Mouse (Mus musculus) heart, embryonic 12.5 days (tissue): ENCODE results near the gene Sh2d4b. TPM values are rescaled to one million over a fixed set of nuclear protein-coding genes. Genes with fewer than 3 reads are reported as not detected.
A peak's percentile ranks its signal among the peaks of the same experiment; 100 is the strongest.

Source experiments
- ATAC-seq: fragments of 200-750 bp; cut with Nextera tagmentation; 2 replicates; pipeline ENCODE4 v1.8.0; 2017; ENCODE audit warnings: moderate TSS enrichment, moderate library complexity; ENCODE audit not compliant: insufficient number of reproducible peaks, low FRiP score
- H3K27ac ChIP-seq: fragments of 300-500 bp; sonication (generic); 2 replicates; pipeline ENCODE4 v1.5.1; 2016; ENCODE audit warnings: mild to moderate bottlenecking, moderate library complexity; ENCODE audit not compliant: poor library complexity, severe bottlenecking
- H3K27me3 ChIP-seq: fragments of 300-500 bp; sonication (generic); replicated peaks from 2 replicates; pipeline ENCODE4 v1.6.1; 2016; ENCODE audit warnings: mild to moderate bottlenecking, moderate library complexity
- H3K36me3 ChIP-seq: fragments of 300-500 bp; sonication (generic); 2 replicates; pipeline ENCODE4 v1.6.1; 2016; ENCODE audit warnings: mild to moderate bottlenecking, moderate library complexity
- H3K4me1 ChIP-seq: fragments of 300-500 bp; sonication (generic); replicated peaks from 2 replicates; pipeline ENCODE4 v1.6.1; 2016; ENCODE audit warnings: mild to moderate bottlenecking
- H3K4me2 ChIP-seq: fragments of 300-500 bp; sonication (generic); 2 replicates; pipeline ENCODE4 v1.6.1; 2016; ENCODE audit warnings: mild to moderate bottlenecking, moderate library complexity
- H3K4me3 ChIP-seq: fragments of 300-500 bp; sonication (generic); 2 replicates; pipeline ENCODE4 v1.5.1; 2016; ENCODE audit warnings: mild to moderate bottlenecking
- H3K9ac ChIP-seq: fragments of 300-500 bp; sonication (generic); 2 replicates; pipeline ENCODE4 v1.6.1; 2016; ENCODE audit warnings: mild to moderate bottlenecking, moderate library complexity
- H3K9me3 ChIP-seq: fragments of 300-500 bp; sonication (generic); replicated peaks from 2 replicates; pipeline ENCODE4 v1.6.1; 2016; ENCODE audit warnings: mild to moderate bottlenecking, moderate library complexity
- WGBS: fragments of 180-500 bp; shearing (Covaris S2); methylation state at CpG from one replicate; pipeline ENCODE4 v1.1.7; 2016; 5-methylcytosine and 5-hydroxymethylcytosine counted together
- polyA plus RNA-seq: library from polyadenylated mRNA; unstranded; fragments of >200 nt; fragmentation: Nextera tagmentation; extraction: Ambion mirVana; gene quantifications from 2 replicates; pipeline ENCODE4 v1.2.1, GENCODE M21; 2016

Sh2d4b gene
- polyA plus RNA-seq, 1 experiment from 2014 or later, result 0.50 TPM

DNA sequence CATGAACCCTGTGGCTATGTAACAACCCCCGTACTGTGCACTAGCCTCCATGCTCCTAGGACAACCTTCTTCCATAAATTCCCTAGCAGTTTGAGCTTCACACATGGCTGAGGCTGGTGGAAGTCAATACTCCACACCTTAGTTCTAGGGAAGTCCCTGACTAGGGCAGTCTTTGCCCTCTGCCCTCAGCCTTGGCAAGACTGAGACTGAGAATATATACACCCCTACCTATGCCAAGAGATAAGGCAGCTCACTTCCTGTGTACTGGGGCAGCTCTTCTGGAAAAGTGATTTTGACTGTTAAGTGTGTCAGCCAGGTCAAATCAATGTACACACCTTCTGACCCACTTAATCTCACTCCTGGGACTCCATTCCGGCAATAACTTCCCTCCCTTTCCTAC is 34.0 kb upstream of the Sh2d4b start:
- Histone ChIP-seq H3K27ac (0 out of 2 replicates have a peak overlapping the region, but pooled peaks have one; percentile 16), H3K36me3 (no peaks in the 10 kb centered on the region), H3K9ac (no peak overlapping the region), H3K4me3 (no peak overlapping the region), H3K27me3 (no peaks in the 10 kb centered on the region), H3K9me3 (no peaks in the 10 kb centered on the region), H3K4me2 (no peak overlapping the region), H3K4me1 (peaks cover 59% of the 10 kb centered on the region)
- 66% methylated on average over 2 of the region's 2 CpGs for WGBS
- ATAC-seq, result peak; percentile 31; the same call in 1 of the 2 replicates

DNA sequence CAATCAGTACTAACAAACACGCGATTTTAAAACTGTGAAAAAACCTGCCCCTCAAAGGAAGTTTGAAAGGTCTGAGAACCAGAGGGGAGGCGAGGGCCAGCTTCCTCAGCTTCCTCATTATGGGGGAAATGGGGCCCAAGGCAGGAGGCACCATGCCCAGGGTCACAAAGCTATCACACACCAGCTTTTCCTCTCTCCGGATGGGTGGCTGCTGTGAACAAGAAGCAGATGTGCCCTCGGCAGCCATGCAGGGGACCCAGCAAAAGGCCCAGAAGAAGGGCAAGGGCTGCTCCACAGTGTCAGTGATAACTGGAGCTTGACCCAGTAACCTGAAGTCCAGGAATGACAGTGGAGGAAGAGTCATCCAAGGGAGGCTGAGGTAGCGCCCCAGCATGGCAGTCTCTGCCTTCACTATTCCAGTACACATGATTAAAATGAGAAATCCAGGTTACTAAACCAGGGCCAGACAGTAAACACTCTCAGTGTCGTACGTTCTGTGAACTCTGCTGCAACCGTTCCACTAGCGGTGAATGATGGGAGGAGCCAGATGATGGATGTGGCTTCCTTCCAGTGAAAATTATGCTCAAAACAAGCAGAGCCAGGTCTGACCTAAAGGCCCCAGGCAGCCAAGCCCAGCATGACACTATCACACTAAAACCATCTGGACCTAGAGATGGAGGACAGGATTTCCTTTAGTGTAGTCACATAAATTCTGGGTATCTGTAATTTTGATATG is 31.5 kb upstream of the Sh2d4b start:
- Histone ChIP-seq H3K27me3 (no peaks in the 10 kb centered on the region), H3K9ac (no peak overlapping the region), H3K9me3 (no peaks in the 10 kb centered on the region), H3K27ac (0 out of 2 replicates have a peak overlapping the region, but pooled peaks have one; percentile 17), H3K4me2 (no peak overlapping the region), H3K36me3 (no peaks in the 10 kb centered on the region), H3K4me1 (peaks cover 44% of the 10 kb centered on the region), H3K4me3 (no peak overlapping the region)
- 44% methylated on average over 10 of the region's 10 CpGs for WGBS
- 0 out of 2 replicates have a peak, but pooled peaks have one; percentile 15 for ATAC-seq

DNA sequence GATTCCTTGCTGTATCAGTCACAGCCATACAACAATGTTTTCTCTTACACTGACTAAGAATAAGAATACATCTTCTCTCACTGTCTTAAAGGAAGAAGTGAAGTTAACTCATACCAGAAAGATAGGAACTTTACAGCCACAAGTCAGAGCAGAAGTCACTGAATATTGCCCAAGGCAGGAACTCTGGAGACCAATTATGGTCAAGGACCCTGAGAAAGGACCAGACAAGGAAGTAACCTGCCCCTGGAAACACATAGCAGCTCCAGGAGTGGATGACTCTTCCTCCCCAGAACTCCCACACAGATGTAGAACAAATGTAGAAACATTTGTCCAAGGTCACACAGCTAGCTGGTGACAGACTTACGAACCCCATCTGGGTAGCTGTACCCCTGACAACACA is 28.2 kb upstream of the Sh2d4b start:
- no peak overlapping the region for H3K4me3 ChIP-seq
- no peak overlapping the region for H3K27ac ChIP-seq
- H3K4me1 ChIP-seq, result peaks cover 36% of the 10 kb centered on the region
- H3K4me2 ChIP-seq, result no peak overlapping the region
- H3K36me3 ChIP-seq, result no peaks in the 10 kb centered on the region
- 88% methylated on average over 1 of the region's 1 CpGs for WGBS
- H3K9ac ChIP-seq, result no peak overlapping the region
- no peak for ATAC-seq
- H3K27me3 ChIP-seq, result no peaks in the 10 kb centered on the region
- H3K9me3 ChIP-seq, result no peaks in the 10 kb centered on the region

- 79% methylated on average over 7 of the region's 7 CpGs for WGBS
- Histone ChIP-seq H3K4me1 (peaks cover 46% of the 10 kb centered on the region), H3K9me3 (no peaks in the 10 kb centered on the region), H3K4me2 (no peak overlapping the region), H3K27ac (no peak overlapping the region), H3K9ac (no peak overlapping the region), H3K27me3 (no peaks in the 10 kb centered on the region), H3K36me3 (peaks cover 12% of the 10 kb centered on the region), H3K4me3 (no peak overlapping the region)
- no peak for ATAC-seq
These were observed 26.5 kb upstream of the Sh2d4b start for GRCm38 (mm10) chr14:40919521-40919920.

DNA sequence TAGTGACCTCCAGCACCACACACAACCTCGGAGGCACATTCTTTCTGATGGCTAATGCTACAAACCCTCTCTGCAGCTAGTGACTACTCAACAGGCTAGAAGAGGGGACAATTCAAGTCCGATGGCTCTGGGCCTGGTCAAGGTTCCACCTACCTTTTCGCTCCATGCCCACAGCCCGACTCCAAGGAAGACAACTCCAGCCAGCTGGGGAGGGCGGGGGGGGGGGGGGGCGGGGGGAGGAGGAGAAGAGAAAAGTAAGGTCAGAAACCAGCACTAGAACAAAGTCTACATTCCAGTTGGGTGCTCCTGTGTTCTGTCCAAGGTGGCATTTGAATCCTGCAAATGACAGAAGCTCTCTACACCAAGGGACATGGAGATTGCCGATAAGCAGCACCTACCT is 25.4 kb upstream of the Sh2d4b start:
- Histone ChIP-seq H3K27ac (no peak overlapping the region), H3K4me2 (no peak overlapping the region), H3K4me3 (no peak overlapping the region), H3K9me3 (no peaks in the 10 kb centered on the region), H3K9ac (no peak overlapping the region), H3K4me1 (peaks cover 49% of the 10 kb centered on the region), H3K27me3 (no peaks in the 10 kb centered on the region), H3K36me3 (peaks cover 22% of the 10 kb centered on the region)
- 58% methylated on average over 5 of the region's 7 CpGs for WGBS
- no peak for ATAC-seq

GRCm38 (mm10) chr14:40917632-40918031 is 24.6 kb upstream of the Sh2d4b start:
- H3K4me3 ChIP-seq, result no peak overlapping the region
- H3K4me2 ChIP-seq, result no peak overlapping the region
- no peak overlapping the region for H3K9ac ChIP-seq
- WGBS, result 0% methylated on average over 1 of the region's 1 CpGs
- H3K9me3 ChIP-seq, result no peaks in the 10 kb centered on the region
- no peak overlapping the region for H3K27ac ChIP-seq
- H3K27me3 ChIP-seq, result no peaks in the 10 kb centered on the region
- no peak for ATAC-seq
- H3K36me3 ChIP-seq, result peaks cover 30% of the 10 kb centered on the region
- peaks cover 50% of the 10 kb centered on the region for H3K4me1 ChIP-seq

- H3K36me3 ChIP-seq, result peaks cover 34% of the 10 kb centered on the region
- no peak overlapping the region for H3K4me2 ChIP-seq
- peaks cover 49% of the 10 kb centered on the region for H3K4me1 ChIP-seq
- no peaks in the 10 kb centered on the region for H3K27me3 ChIP-seq
- H3K9me3 ChIP-seq, result no peaks in the 10 kb centered on the region
- H3K9ac ChIP-seq, result no peak overlapping the region
- WGBS, result 87% methylated on average over 15 of the region's 15 CpGs
- ATAC-seq, result no peak
- H3K4me3 ChIP-seq, result no peak overlapping the region
- H3K27ac ChIP-seq, result no peak overlapping the region
These were observed 23.6 kb upstream of the Sh2d4b start for GRCm38 (mm10) chr14:40916667-40917066.

DNA sequence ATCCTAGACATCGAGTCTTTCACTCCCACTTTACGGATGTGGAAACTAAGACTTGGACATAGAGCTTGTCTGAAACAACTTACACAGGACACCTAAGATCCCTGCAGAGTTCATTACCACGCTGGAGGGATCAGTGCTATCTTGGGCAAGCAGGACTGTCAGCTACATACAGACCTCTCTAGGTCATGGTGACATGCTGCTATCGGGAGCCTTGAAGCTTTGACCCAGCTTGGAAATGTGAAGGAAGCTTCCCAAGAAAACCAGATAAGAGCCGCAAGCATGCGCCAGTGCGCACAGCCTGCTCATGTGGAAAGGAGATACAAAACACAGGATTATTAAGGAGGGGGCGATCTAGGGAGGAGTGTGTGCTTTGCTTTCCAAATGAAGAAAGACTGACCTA is 22.8 kb upstream of the Sh2d4b start:
- peaks cover 44% of the 10 kb centered on the region for H3K4me1 ChIP-seq
- no peak overlapping the region for H3K9ac ChIP-seq
- H3K9me3 ChIP-seq, result no peaks in the 10 kb centered on the region
- WGBS, result 43% methylated on average over 8 of the region's 8 CpGs
- H3K36me3 ChIP-seq, result peaks cover 42% of the 10 kb centered on the region
- H3K27ac ChIP-seq, result no peak overlapping the region
- H3K4me3 ChIP-seq, result no peak overlapping the region
- H3K4me2 ChIP-seq, result no peak overlapping the region
- no peaks in the 10 kb centered on the region for H3K27me3 ChIP-seq
- ATAC-seq, result peak; percentile 20; the same call in 1 of the 2 replicates

GRCm38 (mm10) chr14:40914701-40915100 is 21.6 kb upstream of the Sh2d4b start:
- no peak overlapping the region for H3K4me2 ChIP-seq
- 0 out of 2 replicates have a peak, but pooled peaks have one; percentile 30 for ATAC-seq
- no peaks in the 10 kb centered on the region for H3K9me3 ChIP-seq
- no peak overlapping the region for H3K4me3 ChIP-seq
- H3K4me1 ChIP-seq, result peaks cover 44% of the 10 kb centered on the region
- H3K27me3 ChIP-seq, result no peaks in the 10 kb centered on the region
- H3K9ac ChIP-seq, result no peak overlapping the region
- H3K36me3 ChIP-seq, result peaks cover 52% of the 10 kb centered on the region
- 65% methylated on average over 3 of the region's 3 CpGs for WGBS
- no peak overlapping the region; the same call in 1 of the 2 replicates for H3K27ac ChIP-seq

- WGBS, result 71% methylated on average over 6 of the region's 6 CpGs
- H3K27ac ChIP-seq, result no peak overlapping the region
- H3K9me3 ChIP-seq, result no peaks in the 10 kb centered on the region
- H3K4me1 ChIP-seq, result peaks cover 39% of the 10 kb centered on the region
- no peak for ATAC-seq
- no peak overlapping the region for H3K4me3 ChIP-seq
- no peaks in the 10 kb centered on the region for H3K27me3 ChIP-seq
- H3K4me2 ChIP-seq, result no peak overlapping the region
- H3K36me3 ChIP-seq, result peaks cover 62% of the 10 kb centered on the region
- no peak overlapping the region for H3K9ac ChIP-seq
These were observed 20.6 kb upstream of the Sh2d4b start for GRCm38 (mm10) chr14:40913709-40914108.

DNA sequence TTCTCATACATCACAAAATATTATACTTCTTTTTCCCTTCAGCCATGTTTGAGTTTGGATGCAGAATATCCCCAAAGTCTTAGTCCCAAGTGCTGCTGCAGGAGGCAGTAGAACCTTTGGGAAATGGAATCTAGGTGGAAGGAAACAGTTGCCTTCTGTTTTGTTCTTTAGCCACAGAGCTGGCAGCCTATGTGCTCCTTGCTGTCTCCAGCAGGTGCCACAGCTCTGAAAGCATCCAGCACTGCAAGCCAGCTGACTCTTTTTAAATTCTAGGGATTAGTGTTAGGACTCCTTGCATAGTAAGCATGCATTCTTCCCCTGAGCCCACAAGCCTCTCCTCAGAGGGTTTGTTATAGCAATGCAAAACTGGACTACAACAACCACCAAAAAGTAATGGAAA is 18.5 kb upstream of the Sh2d4b start:
- H3K36me3 ChIP-seq, result peaks cover 83% of the 10 kb centered on the region
- no peak for ATAC-seq

DNA sequence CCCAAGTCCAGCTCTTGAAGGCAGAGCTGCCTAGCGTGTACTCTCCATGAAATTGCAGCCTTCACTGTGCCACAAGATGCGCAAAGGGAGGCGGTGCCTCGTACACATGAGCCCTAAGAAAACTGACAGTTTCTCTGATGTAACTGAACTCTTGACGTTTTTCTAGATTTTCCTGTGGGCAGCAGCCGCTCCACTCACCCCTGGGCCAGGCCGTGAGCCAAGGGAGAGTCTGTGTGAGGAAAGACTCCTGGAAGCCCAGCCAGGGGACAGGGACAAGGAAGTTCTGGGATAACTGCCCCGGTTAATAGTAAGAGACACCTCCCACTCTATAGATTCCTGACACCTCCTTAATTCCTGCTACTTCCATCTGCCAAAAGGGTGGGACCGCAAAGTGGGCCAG is 15.7 kb upstream of the Sh2d4b start:
- H3K9ac ChIP-seq, result no peak overlapping the region
- no peaks in the 10 kb centered on the region for H3K27me3 ChIP-seq
- no peak for ATAC-seq
- no peaks in the 10 kb centered on the region for H3K9me3 ChIP-seq
- peaks cover 16% of the 10 kb centered on the region for H3K4me1 ChIP-seq
- H3K36me3 ChIP-seq, result peaks cover 67% of the 10 kb centered on the region
- no peak overlapping the region for H3K4me2 ChIP-seq
- H3K27ac ChIP-seq, result no peak overlapping the region
- H3K4me3 ChIP-seq, result no peak overlapping the region
- WGBS, result 87% methylated on average over 9 of the region's 9 CpGs

More for the DNA sequence above, 18.5 kb upstream of the Sh2d4b start:
- no peaks in the 10 kb centered on the region for H3K9me3 ChIP-seq
- no peak overlapping the region for H3K4me2 ChIP-seq
- H3K27me3 ChIP-seq, result no peaks in the 10 kb centered on the region
- H3K4me3 ChIP-seq, result no peak overlapping the region
- no peak overlapping the region for H3K9ac ChIP-seq
- peaks cover 40% of the 10 kb centered on the region for H3K4me1 ChIP-seq
- no peak overlapping the region for H3K27ac ChIP-seq
